Mouse (Mus musculus): ENCODE measurements around the gene Ddc.

- no peak for TF ChIP-seq CTCF (IDR thresholded peaks at IDR 0.05)
- TF ChIP-seq POLR2A (IDR thresholded peaks at IDR 0.05; ENCODE audit: insufficient read depth, low read depth, low read length) = no peak
- TF ChIP-seq EP300 (IDR thresholded peaks at IDR 0.05; ENCODE audit: insufficient read depth, low read depth, low read length) = no peak
These were observed 49.5 kb downstream of the Ddc start for GRCm38 (mm10) chr11:11848467-11848866.
